Mouse (Mus musculus) megakaryocyte, embryonic 14.5 days (primary cell): ENCODE data around the gene Pax4.

Source experiments
- FLI1 ChIP-seq: IDR thresholded peaks from 2 replicates; pipeline ENCODE4 v1.6.1; 2012; ENCODE audit warnings: low read length, inconsistent platforms, mixed read lengths
- GATA1 ChIP-seq: IDR thresholded peaks from 3 replicates; pipeline ENCODE4 v1.6.1; 2012; ENCODE audit warnings: mixed read lengths, low read length, inconsistent platforms, borderline replicate concordance

GRCm38 (mm10) chr6:28430795-28431537 lies 18.2 kb downstream of the Pax4 start:
- no peak for TF ChIP-seq GATA1
- no peak for TF ChIP-seq FLI1
